15 mouse cellular contexts compared by ENCODE assay signal in the genomic region with DNA sequence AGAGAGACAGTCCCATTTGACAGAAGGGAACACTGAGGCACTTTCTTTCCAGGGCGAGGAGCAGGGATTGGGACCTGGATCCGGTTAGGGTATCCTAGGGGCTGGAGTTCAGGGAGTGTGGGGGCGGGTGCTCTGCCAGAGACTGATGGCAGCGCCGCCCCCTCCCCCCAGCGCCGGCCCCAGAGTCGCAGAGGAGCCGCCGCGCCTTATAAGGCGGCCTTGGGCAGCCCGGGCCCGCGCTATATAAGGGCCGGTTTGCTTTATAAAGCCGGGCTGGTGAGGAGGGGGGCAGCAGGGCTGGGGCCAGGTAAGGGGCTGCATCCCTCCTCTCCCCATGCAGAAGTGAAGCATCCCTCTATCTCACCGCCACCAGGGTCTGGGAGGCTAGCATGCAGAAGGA. TPM values are rescaled to one million over a fixed set of nuclear protein-coding genes. Genes with fewer than 3 reads are reported as not detected.
A peak's percentile ranks its signal among the peaks of the same experiment; 100 is the strongest.
DNase-seq lines count a peak whose midpoint lies in the region; ATAC-seq and TF ChIP-seq lines count a peak whose summit lies in the region.
"Had no signal": no experiment of that assay in that cellular context is flagged by ENCODE, and none has a peak within 500 bp of the region (broad histone marks: within the 10 kb centered on the region; RNA-seq: fewer than 3 reads in every experiment).

No protein-coding gene starts in this region.

- H3K27ac ChIP-seq in hindbrain, embryonic 10.5 days: no peak overlapping the region; the same call in 1 of the 2 replicates
- H3K27ac ChIP-seq in hindbrain, embryonic 12.5 days: no peak overlapping the region
- no peak overlapping the region for H3K27ac ChIP-seq in intestine, postnatal 0 days (ENCODE audit: low read depth, low read length)
- H3K27ac ChIP-seq: forebrain, embryonic 10.5 days had no signal

- H3K27me3 ChIP-seq in hindbrain, embryonic 10.5 days (ENCODE audit: insufficient read depth, poor library complexity, severe bottlenecking): peaks cover 57% of the 10 kb centered on the region
- peaks cover 50% of the 10 kb centered on the region for H3K27me3 ChIP-seq in hindbrain, embryonic 12.5 days
- no peaks in the 10 kb centered on the region for H3K27me3 ChIP-seq in C2C12 (ENCODE audit: control insufficient read depth, insufficient read depth, insufficient read length)
- H3K27me3 ChIP-seq in intestine, postnatal 0 days (replicated peaks; ENCODE audit: control insufficient read depth, insufficient read depth, low read length): peaks cover 20% of the 10 kb centered on the region

- H3ac ChIP-seq in C2C12 (ENCODE audit: control insufficient read depth, insufficient read length, low read depth): peak overlapping the region; percentile 62

- DNase-seq in hindbrain, embryonic 10.5 days (ENCODE audit: low spot score): peak; percentile 13
- peak; percentile 36 for DNase-seq in Muller cell, postnatal 12 days (ENCODE audit: inconsistent ontology term)
- no peak for DNase-seq in layer of hippocampus, postnatal 14 days (ENCODE audit: low spot score in 2 of 2)
- DNase-seq in adrenal gland, postnatal 14 days: no peak
- DNase-seq: adrenal gland, postnatal 25 days; cerebellum, adult 9-10 months; layer of hippocampus, adult 9-11 months; thymus, postnatal 14 days had no signal

- no peaks in the 10 kb centered on the region for H3K79me3 ChIP-seq in C2C12 (ENCODE audit: low read depth)

- H3K4me3 ChIP-seq in hindbrain, embryonic 10.5 days: no peak overlapping the region
- H3K4me3 ChIP-seq in hindbrain, embryonic 12.5 days: no peak overlapping the region
- H3K4me3 ChIP-seq in C2C12 (ENCODE audit: insufficient read depth, poor library complexity, severe bottlenecking): no peak overlapping the region
- peak overlapping the region; percentile 7; the same call in 1 of the 2 replicates for H3K4me3 ChIP-seq in intestine, postnatal 0 days (ENCODE audit: low read depth, low read length)
- H3K4me3 ChIP-seq: forebrain, embryonic 10.5 days had no signal

- peaks cover 17% of the 10 kb centered on the region for H3K4me1 ChIP-seq in hindbrain, embryonic 10.5 days (replicated peaks)
- peaks cover 6% of the 10 kb centered on the region for H3K4me1 ChIP-seq in hindbrain, embryonic 12.5 days
- no peaks in the 10 kb centered on the region for H3K4me1 ChIP-seq in intestine, postnatal 0 days (replicated peaks; ENCODE audit: control insufficient read depth, insufficient read depth, low read length)

- H3K9ac ChIP-seq in hindbrain, embryonic 12.5 days: no peak overlapping the region
- no peak overlapping the region for H3K9ac ChIP-seq in intestine, postnatal 0 days (ENCODE audit: low read depth, low read length)

- 3% methylated on average over 18 of the region's 18 CpGs for WGBS in hindbrain, embryonic 10.5 days
- WGBS in hindbrain, embryonic 12.5 days: 3% methylated on average over 17 of the region's 18 CpGs
- 3% methylated on average over 18 of the region's 18 CpGs for WGBS in intestine, postnatal 0 days

- no peaks in the 10 kb centered on the region for H3K9me3 ChIP-seq in hindbrain, embryonic 10.5 days
- no peaks in the 10 kb centered on the region for H3K9me3 ChIP-seq in hindbrain, embryonic 12.5 days (replicated peaks)
- H3K9me3 ChIP-seq in intestine, postnatal 0 days (ENCODE audit: control insufficient read depth): no peaks in the 10 kb centered on the region
- H3K9me3 ChIP-seq: forebrain, embryonic 10.5 days; G1E had no signal

- ATAC-seq in hindbrain, embryonic 12.5 days (ENCODE audit: low FRiP score): no peak
- ATAC-seq in intestine, postnatal 0 days: peak; percentile 11; the same call in 1 of the 2 replicates
- ATAC-seq: lung, postnatal 0 days had no signal

- H3K4me2 ChIP-seq in hindbrain, embryonic 12.5 days (replicated peaks): no peak overlapping the region
- peak overlapping the region; percentile 17; the same call in 1 of the 2 replicates for H3K4me2 ChIP-seq in intestine, postnatal 0 days (replicated peaks; ENCODE audit: low read depth)

- no peaks in the 10 kb centered on the region for H3K36me3 ChIP-seq in hindbrain, embryonic 10.5 days
- H3K36me3 ChIP-seq in hindbrain, embryonic 12.5 days: no peaks in the 10 kb centered on the region
- H3K36me3 ChIP-seq in C2C12 (ENCODE audit: control insufficient read depth, insufficient read depth): no peaks in the 10 kb centered on the region
- H3K36me3 ChIP-seq in intestine, postnatal 0 days (ENCODE audit: control insufficient read depth, insufficient read depth): no peaks in the 10 kb centered on the region
- H3K36me3 ChIP-seq: forebrain, embryonic 10.5 days; G1E had no signal

- TF ChIP-seq CTCF in C2C12 (IDR thresholded peaks at IDR 0.05; ENCODE audit: control insufficient read depth, insufficient read depth, insufficient read length): no peak
- no peak for TF ChIP-seq CTCF in intestine, postnatal 0 days (IDR thresholded peaks at IDR 0.05; ENCODE audit: low read depth)

- H3K79me2 ChIP-seq in C2C12 (ENCODE audit: control insufficient read depth, insufficient read depth): no peaks in the 10 kb centered on the region

TF ChIP-seq in C2C12, 6 proteins besides CTCF, POLR2A, EP300 and RAD21:
- TF ChIP-seq MAX (IDR thresholded peaks at IDR 0.05) (no peak), CEBPB (IDR thresholded peaks at IDR 0.05; ENCODE audit: low read depth) (no peak), USF1 (IDR thresholded peaks at IDR 0.05; ENCODE audit: low read depth) (no peak), FOSL1 (IDR thresholded peaks at IDR 0.05; ENCODE audit: insufficient read depth, low read length, poor library complexity, severe bottlenecking) (no peak), MYOG (IDR thresholded peaks at IDR 0.05; ENCODE audit: control insufficient read depth, extremely low read depth, insufficient read length) (no peak)

RNA-seq across cellular contexts. Expression of gene Cnn1, which starts 0.9 kb away (rescaled TPM):
- polyA plus RNA-seq in hindbrain, embryonic 10.5 days (2016; fragmentation: Nextera tagmentation; extraction: Ambion mirVana): 2.4 TPM in 2 replicates
- 1.9 and 3.1 TPM in 2 replicates for polyA plus RNA-seq in hindbrain, embryonic 12.5 days (2016; fragmentation: Nextera tagmentation; extraction: Ambion mirVana)
- 52.4 TPM for polyA plus RNA-seq in C2C12 (2012; fragmentation: generic; extraction: Trizol)
- 419 and 432 TPM in 2 replicates for polyA plus RNA-seq in intestine, postnatal 0 days (2015; fragmentation: Nextera tagmentation; extraction: Ambion mirVana)
- 1 to 10 TPM in 1 of 2 experiments, under 1 TPM in 1; 0.45 to 1.4 TPM for total RNA-seq in layer of hippocampus, postnatal 14 days (2021)
- 0.56 and 7.1 TPM in 2 replicates for total RNA-seq in adrenal gland, postnatal 14 days (2021)
- total RNA-seq: hematopoietic stem cell, adult 5-6 weeks had no signal
- polyA plus RNA-seq: G1E had no signal

RNA-seq across cellular contexts. Expression of gene Ecsit, which starts 14.7 kb away (rescaled TPM):
- 42.6 and 45.5 TPM in 2 replicates for polyA plus RNA-seq in hindbrain, embryonic 10.5 days (2016; fragmentation: Nextera tagmentation; extraction: Ambion mirVana)
- 37.1 and 40.0 TPM in 2 replicates for polyA plus RNA-seq in hindbrain, embryonic 12.5 days (2016; fragmentation: Nextera tagmentation; extraction: Ambion mirVana)
- 32.6 TPM for polyA plus RNA-seq in C2C12 (2012; fragmentation: generic; extraction: Trizol)
- polyA plus RNA-seq in intestine, postnatal 0 days (2015; fragmentation: Nextera tagmentation; extraction: Ambion mirVana): 23.8 and 25.3 TPM in 2 replicates
- total RNA-seq in layer of hippocampus, postnatal 14 days (2021): 10 to 100 TPM; 42.4 to 45.7 TPM
- total RNA-seq in adrenal gland, postnatal 14 days (2021): 74.9 and 80.6 TPM in 2 replicates

RNA-seq across cellular contexts. Expression of gene Elof1, which starts 17.1 kb away (rescaled TPM):
- 250 and 261 TPM in 2 replicates for polyA plus RNA-seq in hindbrain, embryonic 10.5 days (2016; fragmentation: Nextera tagmentation; extraction: Ambion mirVana)
- polyA plus RNA-seq in hindbrain, embryonic 12.5 days (2016; fragmentation: Nextera tagmentation; extraction: Ambion mirVana): 161 and 177 TPM in 2 replicates
- polyA plus RNA-seq in C2C12 (2012; fragmentation: generic; extraction: Trizol): 183 TPM
- polyA plus RNA-seq in intestine, postnatal 0 days (2015; fragmentation: Nextera tagmentation; extraction: Ambion mirVana): 93.7 and 99.4 TPM in 2 replicates
- 10 to 100 TPM; 57.0 to 58.0 TPM for total RNA-seq in layer of hippocampus, postnatal 14 days (2021)
- total RNA-seq in adrenal gland, postnatal 14 days (2021): 66.9 and 74.2 TPM in 2 replicates

RNA-seq across cellular contexts. Expression of gene Zfp653, which starts 28.7 kb away (rescaled TPM):
- polyA plus RNA-seq in hindbrain, embryonic 10.5 days (2016; fragmentation: Nextera tagmentation; extraction: Ambion mirVana): 11.1 and 15.4 TPM in 2 replicates
- 16.4 and 20.4 TPM in 2 replicates for polyA plus RNA-seq in hindbrain, embryonic 12.5 days (2016; fragmentation: Nextera tagmentation; extraction: Ambion mirVana)
- polyA plus RNA-seq in C2C12 (2012; fragmentation: generic; extraction: Trizol): 8.0 TPM
- 4.2 and 4.5 TPM in 2 replicates for polyA plus RNA-seq in intestine, postnatal 0 days (2015; fragmentation: Nextera tagmentation; extraction: Ambion mirVana)
- total RNA-seq in layer of hippocampus, postnatal 14 days (2021): 10 to 100 TPM; 19.4 to 22.7 TPM
- 9.1 and 10.1 TPM in 2 replicates for total RNA-seq in adrenal gland, postnatal 14 days (2021)

RNA-seq across cellular contexts. Expression of gene Gm49318, which starts 28.9 kb away (rescaled TPM):
- not detected in 2 replicates for polyA plus RNA-seq in hindbrain, embryonic 10.5 days (2016; fragmentation: Nextera tagmentation; extraction: Ambion mirVana)
- polyA plus RNA-seq in hindbrain, embryonic 12.5 days (2016; fragmentation: Nextera tagmentation; extraction: Ambion mirVana): not detected in 2 replicates
- polyA plus RNA-seq in C2C12 (2012; fragmentation: generic; extraction: Trizol): not detected
- polyA plus RNA-seq in intestine, postnatal 0 days (2015; fragmentation: Nextera tagmentation; extraction: Ambion mirVana): not detected in 2 replicates
- total RNA-seq in layer of hippocampus, postnatal 14 days (2021): 1 to 10 TPM; 1.5 to 2.8 TPM
- total RNA-seq in adrenal gland, postnatal 14 days (2021): not detected in 2 replicates
- total RNA-seq: adrenal gland, postnatal 25 days; G1E; hematopoietic stem cell, adult 5-6 weeks had no signal
- polyA plus RNA-seq: forebrain, embryonic 10.5 days; G1E; lung, postnatal 0 days had no signal

Comparison
In these comparisons a context has a peak if more than half of its experiments do, and no peak if none do; other contexts are left out.
1. DNase-seq: peak in hindbrain, embryonic 10.5 days (single experiment) and Muller cell, postnatal 12 days (single experiment); none in layer of hippocampus, postnatal 14 days (0 of 2) and adrenal gland, postnatal 14 days (single experiment).
2. RNA of gene Cnn1, which starts 0.9 kb away (polyA plus RNA-seq): 419 to 432 TPM in intestine, postnatal 0 days and 52.4 TPM in C2C12 (single experiment); 2.4 TPM in hindbrain, embryonic 10.5 days and 1.9 to 3.1 TPM in hindbrain, embryonic 12.5 days; every median in the first group is over 10 times any median in the second.